Mouse (Mus musculus): Measurements from ENCODE around the gene Tnnt3. TPM values are rescaled to one million over a fixed set of nuclear protein-coding genes. Genes with fewer than 3 reads are reported as not detected.

Gene Tnnt3
- total RNA-seq, 1 experiment from 2014 or later: 0.55 TPM

GRCm38 (mm10) chr7:142493535-142493934, 5.1 kb upstream of the Tnnt3 start:
- ATAC-seq (replicated peaks in 1 of 2; ENCODE audit: insufficient read depth in 1 of 2, low FRiP score in 2 of 2, low TSS enrichment in 1 of 2, low read depth in 1 of 2, poor library complexity in 2 of 2, severe bottlenecking in 2 of 2): no peak

GRCm38 (mm10) chr7:142496158-142496557, 2.5 kb upstream of the Tnnt3 start:
- ATAC-seq (replicated peaks in 1 of 2; ENCODE audit: insufficient read depth in 1 of 2, low FRiP score in 2 of 2, low TSS enrichment in 1 of 2, low read depth in 1 of 2, poor library complexity in 2 of 2, severe bottlenecking in 2 of 2): no peak

GRCm38 (mm10) chr7:142496800-142497199, 1.8 kb upstream of the Tnnt3 start:
- ATAC-seq (replicated peaks in 1 of 2; ENCODE audit: insufficient read depth in 1 of 2, low FRiP score in 2 of 2, low TSS enrichment in 1 of 2, low read depth in 1 of 2, poor library complexity in 2 of 2, severe bottlenecking in 2 of 2): 0 out of 4 replicates have a peak, but pooled peaks have one; percentile 14 to 27

- peak; percentile 43 to 67; a peak in 2 of 4 replicates for ATAC-seq (replicated peaks in 1 of 2; ENCODE audit: insufficient read depth in 1 of 2, low FRiP score in 2 of 2, low TSS enrichment in 1 of 2, low read depth in 1 of 2, poor library complexity in 2 of 2, severe bottlenecking in 2 of 2)
Observed at GRCm38 (mm10) chr7:142497775-142498174, 861 bp upstream of the Tnnt3 start.

- no peak for ATAC-seq (replicated peaks in 1 of 2; ENCODE audit: insufficient read depth in 1 of 2, low FRiP score in 2 of 2, low TSS enrichment in 1 of 2, low read depth in 1 of 2, poor library complexity in 2 of 2, severe bottlenecking in 2 of 2)
Observed at GRCm38 (mm10) chr7:142499010-142499721, 530 bp downstream of the Tnnt3 start.

GRCm38 (mm10) chr7:142500032-142500431, 1.4 kb downstream of the Tnnt3 start:
- no peak for ATAC-seq (replicated peaks in 1 of 2; ENCODE audit: insufficient read depth in 1 of 2, low FRiP score in 2 of 2, low TSS enrichment in 1 of 2, low read depth in 1 of 2, poor library complexity in 2 of 2, severe bottlenecking in 2 of 2)

GRCm38 (mm10) chr7:142503206-142503605, 4.6 kb downstream of the Tnnt3 start:
- ATAC-seq (replicated peaks in 1 of 2; ENCODE audit: insufficient read depth in 1 of 2, low FRiP score in 2 of 2, low TSS enrichment in 1 of 2, low read depth in 1 of 2, poor library complexity in 2 of 2, severe bottlenecking in 2 of 2): no peak

GRCm38 (mm10) chr7:142505942-142506341, 7.3 kb downstream of the Tnnt3 start:
- no peak for ATAC-seq (replicated peaks in 1 of 2; ENCODE audit: insufficient read depth in 1 of 2, low FRiP score in 2 of 2, low TSS enrichment in 1 of 2, low read depth in 1 of 2, poor library complexity in 2 of 2, severe bottlenecking in 2 of 2)

GRCm38 (mm10) chr7:142506501-142506900, 7.9 kb downstream of the Tnnt3 start:
- ATAC-seq (replicated peaks in 1 of 2; ENCODE audit: insufficient read depth in 1 of 2, low FRiP score in 2 of 2, low TSS enrichment in 1 of 2, low read depth in 1 of 2, poor library complexity in 2 of 2, severe bottlenecking in 2 of 2): no peak

GRCm38 (mm10) chr7:142507453-142507852, 8.8 kb downstream of the Tnnt3 start:
- ATAC-seq (replicated peaks in 1 of 2; ENCODE audit: insufficient read depth in 1 of 2, low FRiP score in 2 of 2, low TSS enrichment in 1 of 2, low read depth in 1 of 2, poor library complexity in 2 of 2, severe bottlenecking in 2 of 2): no peak

GRCm38 (mm10) chr7:142509518-142509917, 10.9 kb downstream of the Tnnt3 start:
- ATAC-seq (replicated peaks in 1 of 2; ENCODE audit: insufficient read depth in 1 of 2, low FRiP score in 2 of 2, low TSS enrichment in 1 of 2, low read depth in 1 of 2, poor library complexity in 2 of 2, severe bottlenecking in 2 of 2): no peak

GRCm38 (mm10) chr7:142510021-142510777, 11.6 kb downstream of the Tnnt3 start:
- no peak for ATAC-seq (replicated peaks in 1 of 2; ENCODE audit: insufficient read depth in 1 of 2, low FRiP score in 2 of 2, low TSS enrichment in 1 of 2, low read depth in 1 of 2, poor library complexity in 2 of 2, severe bottlenecking in 2 of 2)

GRCm38 (mm10) chr7:142514048-142514447, 15.4 kb downstream of the Tnnt3 start:
- no peak for ATAC-seq (replicated peaks in 1 of 2; ENCODE audit: insufficient read depth in 1 of 2, low FRiP score in 2 of 2, low TSS enrichment in 1 of 2, low read depth in 1 of 2, poor library complexity in 2 of 2, severe bottlenecking in 2 of 2)

GRCm38 (mm10) chr7:142516221-142516978, 17.8 kb downstream of the Tnnt3 start:
- ATAC-seq (replicated peaks in 1 of 2; ENCODE audit: insufficient read depth in 1 of 2, low FRiP score in 2 of 2, low TSS enrichment in 1 of 2, low read depth in 1 of 2, poor library complexity in 2 of 2, severe bottlenecking in 2 of 2): no peak

- ATAC-seq (replicated peaks in 1 of 2; ENCODE audit: insufficient read depth in 1 of 2, low FRiP score in 2 of 2, low TSS enrichment in 1 of 2, low read depth in 1 of 2, poor library complexity in 2 of 2, severe bottlenecking in 2 of 2): no peak
Observed at GRCm38 (mm10) chr7:142517531-142517930, 18.9 kb downstream of the Tnnt3 start.

- ATAC-seq (replicated peaks in 1 of 2; ENCODE audit: insufficient read depth in 1 of 2, low FRiP score in 2 of 2, low TSS enrichment in 1 of 2, low read depth in 1 of 2, poor library complexity in 2 of 2, severe bottlenecking in 2 of 2): no peak
Observed at GRCm38 (mm10) chr7:142520331-142520730, 21.7 kb downstream of the Tnnt3 start.

- no peak for ATAC-seq (replicated peaks in 1 of 2; ENCODE audit: insufficient read depth in 1 of 2, low FRiP score in 2 of 2, low TSS enrichment in 1 of 2, low read depth in 1 of 2, poor library complexity in 2 of 2, severe bottlenecking in 2 of 2)
Observed at GRCm38 (mm10) chr7:142522352-142522751, 23.7 kb downstream of the Tnnt3 start.

All from hematopoietic stem cell, adult 5-6 weeks (primary cell).